Mouse (Mus musculus): ENCODE results near the gene Cxcl16.

DNA sequence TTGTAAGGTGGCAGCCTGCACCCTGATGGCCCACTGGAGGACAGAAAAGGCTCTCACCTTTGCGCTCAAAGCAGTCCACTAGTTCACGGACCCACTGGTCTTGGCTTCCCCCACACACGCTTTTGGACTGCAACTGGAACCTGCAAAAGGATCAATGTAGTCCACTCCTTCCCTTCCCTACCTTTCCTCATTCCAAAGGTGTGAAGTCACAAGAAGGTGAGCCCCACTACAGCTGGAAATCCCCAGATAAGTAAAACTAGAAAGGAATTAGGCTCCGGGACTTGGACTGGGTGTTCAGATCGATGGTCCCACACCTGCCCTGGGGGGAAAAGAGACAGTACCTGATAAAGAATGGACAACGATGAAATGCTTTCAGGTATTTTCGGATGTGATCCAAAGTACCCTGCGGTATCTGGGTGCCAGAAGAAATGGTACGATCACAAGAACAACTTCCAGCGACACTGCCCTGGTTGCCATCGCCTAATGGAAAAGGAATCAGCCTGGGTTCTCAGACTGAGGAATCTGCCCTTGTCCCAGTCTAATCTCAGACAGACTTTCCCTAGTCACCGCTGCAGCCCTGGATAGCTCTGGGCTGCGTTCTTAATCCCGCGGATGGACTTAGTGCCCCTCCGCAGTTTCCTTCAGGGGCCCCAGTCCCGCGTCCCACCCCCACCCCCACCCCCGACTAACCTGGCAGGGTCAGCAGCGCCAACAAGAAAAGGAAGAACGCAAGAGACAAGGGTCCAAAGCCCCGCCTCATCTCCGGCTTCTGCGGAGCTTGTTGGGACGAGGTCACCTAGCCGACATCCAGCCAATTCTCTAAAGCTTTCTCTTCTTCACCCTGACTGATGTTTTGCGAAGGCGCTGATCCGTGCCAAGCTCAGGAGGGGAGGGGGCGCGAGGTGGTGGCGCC is 840 bp downstream of the Cxcl16 start, which contains the start of gene Zmynd15:
- TF ChIP-seq POLR2A (IDR thresholded peaks at IDR 0.05; ENCODE audit: borderline replicate concordance, insufficient read depth, low read length) (no peak), CTCF (IDR thresholded peaks at IDR 0.05; ENCODE audit: borderline replicate concordance, insufficient read depth, low read depth, low read length) (no peak)

Measured in cerebellum, adult 2 months (tissue).